Mouse (Mus musculus) lung, postnatal 14 days (tissue): ENCODE results near the gene Osbp.

ENCODE experiments used
- DNase-seq: peaks from one replicate; pipeline ENCODE4 v3.0.0; 2021

Osbp gene

GRCm38 (mm10) chr19:12011560-12012556 lies 46.1 kb downstream of the Osbp start:
- DNase-seq: peak; percentile 91

- no peak for DNase-seq
Observed at GRCm38 (mm10) chr19:12012615-12013014, 46.9 kb downstream of the Osbp start.

GRCm38 (mm10) chr19:12013228-12013627 lies 47.5 kb downstream of the Osbp start:
- peak; percentile 53 for DNase-seq

GRCm38 (mm10) chr19:12015708-12016107 lies 50.0 kb downstream of the Osbp start:
- DNase-seq: no peak

GRCm38 (mm10) chr19:12016192-12016591 lies 50.5 kb downstream of the Osbp start:
- DNase-seq: no peak

- no peak for DNase-seq
Observed at GRCm38 (mm10) chr19:12024149-12024548, 58.4 kb downstream of the Osbp start.

GRCm38 (mm10) chr19:12025333-12025732 lies 59.6 kb downstream of the Osbp start:
- no peak for DNase-seq

- no peak for DNase-seq
Observed at GRCm38 (mm10) chr19:12026606-12027005, 60.9 kb downstream of the Osbp start.

GRCm38 (mm10) chr19:12037727-12038126 lies 72.0 kb downstream of the Osbp start:
- DNase-seq: no peak

GRCm38 (mm10) chr19:12041217-12041616 lies 75.5 kb downstream of the Osbp start, which contains the start of gene Olfr1423:
Olfr1423 (minus strand) TSS chr19:12041317.
- DNase-seq: no peak

GRCm38 (mm10) chr19:12043163-12043562 lies 77.4 kb downstream of the Osbp start:
- no peak for DNase-seq
